Mouse (Mus musculus) limb, embryonic 12.5 days (tissue): Measurements from ENCODE around the gene Ndufb11. TPM values are rescaled to one million over a fixed set of nuclear protein-coding genes. Genes with fewer than 3 reads are reported as not detected.

ENCODE experiments used
- ATAC-seq: fragments of 200-750 bp; cut with Nextera tagmentation; 2 replicates; pipeline ENCODE4 v1.8.0; 2017; ENCODE audit warnings: low read depth, moderate TSS enrichment; ENCODE audit not compliant: insufficient number of reproducible peaks, insufficient read depth, low FRiP score, low TSS enrichment
- H3K27ac ChIP-seq: fragments of 300-500 bp; sonication (generic); 2 replicates; pipeline ENCODE4 v1.5.1; 2016; ENCODE audit warnings: mild to moderate bottlenecking, moderate library complexity
- H3K27me3 ChIP-seq: fragments of 300-500 bp; sonication (generic); 2 replicates; pipeline ENCODE4 v1.6.1; 2016; ENCODE audit warnings: mild to moderate bottlenecking, moderate library complexity
- H3K36me3 ChIP-seq: fragments of 300-500 bp; sonication (generic); 2 replicates; pipeline ENCODE4 v1.6.1; 2016; ENCODE audit warnings: mild to moderate bottlenecking, moderate library complexity
- H3K4me1 ChIP-seq: fragments of 300-500 bp; sonication (generic); replicated peaks from 2 replicates; pipeline ENCODE4 v1.6.1; 2016
- H3K4me2 ChIP-seq: fragments of 300-500 bp; sonication (generic); 2 replicates; pipeline ENCODE4 v1.6.1; 2016; ENCODE audit warnings: mild to moderate bottlenecking, moderate library complexity
- H3K4me3 ChIP-seq: fragments of 300-500 bp; sonication (generic); replicated peaks from 2 replicates; pipeline ENCODE4 v1.5.1; 2016; ENCODE audit warnings: mild to moderate bottlenecking
- H3K9ac ChIP-seq: fragments of 300-500 bp; sonication (generic); replicated peaks from 2 replicates; pipeline ENCODE4 v1.6.1; 2016; ENCODE audit warnings: mild to moderate bottlenecking, moderate library complexity
- H3K9me3 ChIP-seq: fragments of 300-500 bp; sonication (generic); 2 replicates; pipeline ENCODE4 v1.6.1; 2016; ENCODE audit warnings: mild to moderate bottlenecking, moderate library complexity
- WGBS: fragments of 180-500 bp; shearing (Covaris S2); methylation state at CpG from one replicate; pipeline ENCODE4 v1.1.7; 2016; 5-methylcytosine and 5-hydroxymethylcytosine counted together
- polyA plus RNA-seq: library from polyadenylated mRNA; unstranded; fragments of >200 nt; fragmentation: Nextera tagmentation; extraction: Ambion mirVana; gene quantifications from 2 replicates; pipeline ENCODE4 v1.2.1, GENCODE M21; 2016

The Ndufb11 gene
- polyA plus RNA-seq, 1 experiment from 2014 or later: 217 TPM

- Histone ChIP-seq H3K4me2 (peak overlapping the region; percentile 56), H3K27me3 (no peaks in the 10 kb centered on the region), H3K27ac (peak overlapping the region; percentile 88), H3K36me3 (peaks cover 19% of the 10 kb centered on the region; the same call in 1 of the 2 replicates), H3K4me3 (peak overlapping the region; percentile 57), H3K9me3 (no peaks in the 10 kb centered on the region), H3K4me1 (peaks cover 9% of the 10 kb centered on the region), H3K9ac (peak overlapping the region; percentile 61)
- ATAC-seq: no peak
- WGBS: 21% methylated on average over 17 of the region's 17 CpGs
Measured at GRCm38 (mm10) chrX:20616861-20617175, 601 bp downstream of the Ndufb11 start.

GRCm38 (mm10) chrX:20608500-20608899 is 8.9 kb downstream of the Ndufb11 start:
- Histone ChIP-seq H3K4me1 (no peaks in the 10 kb centered on the region), H3K27ac (no peak overlapping the region), H3K4me2 (no peak overlapping the region), H3K9me3 (no peaks in the 10 kb centered on the region), H3K4me3 (no peak overlapping the region), H3K27me3 (no peaks in the 10 kb centered on the region), H3K9ac (no peak overlapping the region), H3K36me3 (no peaks in the 10 kb centered on the region)
- WGBS: 86% methylated on average over 4 of the region's 4 CpGs
- no peak for ATAC-seq

DNA sequence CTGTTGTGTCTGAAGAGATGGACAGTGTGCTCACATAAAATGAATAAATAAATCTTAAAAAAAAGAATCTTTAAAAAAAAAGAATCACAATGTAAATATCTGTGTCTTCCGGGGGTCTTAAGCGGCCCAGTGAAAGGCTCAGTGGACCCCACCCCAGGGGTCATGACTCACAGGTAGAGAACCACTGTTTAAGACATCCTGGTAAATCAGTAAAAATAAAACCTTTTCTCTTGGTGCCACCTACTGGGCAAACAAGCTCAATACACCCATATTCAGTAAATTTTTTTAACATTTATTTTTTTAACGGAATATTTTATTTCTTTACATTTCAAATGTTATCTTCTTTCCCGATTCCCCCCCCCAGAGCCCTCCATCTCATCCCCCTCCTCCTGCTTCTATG is 29.5 kb downstream of the Ndufb11 start:
- Histone ChIP-seq H3K27ac (no peak overlapping the region), H3K36me3 (no peaks in the 10 kb centered on the region), H3K4me2 (no peak overlapping the region), H3K4me3 (no peak overlapping the region), H3K9ac (no peak overlapping the region), H3K4me1 (no peaks in the 10 kb centered on the region), H3K27me3 (no peaks in the 10 kb centered on the region), H3K9me3 (no peaks in the 10 kb centered on the region)
- 21% methylated on average over 4 of the region's 4 CpGs for WGBS
- ATAC-seq: no peak

- Histone ChIP-seq H3K36me3 (no peaks in the 10 kb centered on the region), H3K4me3 (no peak overlapping the region), H3K9ac (no peak overlapping the region), H3K27ac (no peak overlapping the region), H3K4me1 (no peaks in the 10 kb centered on the region), H3K4me2 (no peak overlapping the region), H3K27me3 (no peaks in the 10 kb centered on the region), H3K9me3 (no peaks in the 10 kb centered on the region)
- 82% methylated on average over 4 of the region's 4 CpGs for WGBS
- ATAC-seq: no peak
Measured at GRCm38 (mm10) chrX:20573927-20574326, 43.5 kb downstream of the Ndufb11 start.

DNA sequence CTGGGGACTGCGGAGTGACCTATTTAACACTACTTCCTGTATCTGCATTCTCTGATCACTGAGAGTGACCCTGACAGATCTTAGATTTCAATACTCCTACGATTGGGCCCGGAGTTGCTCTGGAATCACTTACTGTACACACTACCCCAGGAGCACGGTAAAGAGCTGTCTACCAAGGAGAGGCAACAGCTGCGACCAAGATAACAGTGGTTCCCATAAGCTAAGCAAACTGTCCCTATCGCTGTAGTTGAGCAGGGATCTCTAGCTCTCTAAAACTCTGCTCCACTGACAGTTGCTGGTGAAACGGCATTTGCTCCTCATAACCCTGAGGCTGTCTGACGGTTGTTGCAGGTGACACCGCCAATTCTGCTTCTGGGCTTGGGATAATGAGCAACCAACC is 44.7 kb downstream of the Ndufb11 start:
- ATAC-seq: no peak
- no peaks in the 10 kb centered on the region for H3K27me3 ChIP-seq
- H3K27ac ChIP-seq: no peak overlapping the region
- H3K36me3 ChIP-seq: no peaks in the 10 kb centered on the region
- no peak overlapping the region for H3K4me2 ChIP-seq
- WGBS: 72% methylated on average over 9 of the region's 9 CpGs
- H3K4me1 ChIP-seq: no peaks in the 10 kb centered on the region
- H3K9me3 ChIP-seq: no peaks in the 10 kb centered on the region
- no peak overlapping the region for H3K9ac ChIP-seq
- no peak overlapping the region for H3K4me3 ChIP-seq

- WGBS: 27% methylated on average over 2 of the region's 2 CpGs
- Histone ChIP-seq H3K4me3 (no peak overlapping the region), H3K4me2 (no peak overlapping the region), H3K27me3 (no peaks in the 10 kb centered on the region), H3K9ac (no peak overlapping the region), H3K4me1 (no peaks in the 10 kb centered on the region), H3K27ac (no peak overlapping the region), H3K36me3 (no peaks in the 10 kb centered on the region), H3K9me3 (no peaks in the 10 kb centered on the region)
- no peak for ATAC-seq
Measured at GRCm38 (mm10) chrX:20571024-20571423, 46.4 kb downstream of the Ndufb11 start.

Other genes starting within 250 kb of the Ndufb11 start
- gene Jade3, start 191.9 kb downstream of the Ndufb11 start, polyA plus RNA-seq: 10.2 and 10.5 TPM in 2 replicates
- gene Rgn, start 67.8 kb downstream of the Ndufb11 start, polyA plus RNA-seq: 0.54 and 0.91 TPM in 2 replicates
- 84.7 and 86.1 TPM in 2 replicates for gene Rbm10, start 116 bp downstream of the Ndufb11 start, polyA plus RNA-seq
- gene Uba1, start 40.7 kb upstream of the Ndufb11 start, polyA plus RNA-seq: 225 and 232 TPM in 2 replicates
- 125 and 142 TPM in 2 replicates for gene Cdk16, start 70.3 kb upstream of the Ndufb11 start, polyA plus RNA-seq
- gene Usp11, start 86.3 kb upstream of the Ndufb11 start, polyA plus RNA-seq: 49.5 and 60.6 TPM in 2 replicates
- gene Araf, start 180.2 kb upstream of the Ndufb11 start, polyA plus RNA-seq: 101 and 103 TPM in 2 replicates